Mouse (Mus musculus): ENCODE data around the gene F11. TPM values are rescaled to one million over a fixed set of nuclear protein-coding genes. Genes with fewer than 3 reads are reported as not detected.

The F11 gene
- not detected in 2 replicates for polyA plus RNA-seq (2015; fragmentation: Nextera tagmentation; extraction: Ambion mirVana)

DNA sequence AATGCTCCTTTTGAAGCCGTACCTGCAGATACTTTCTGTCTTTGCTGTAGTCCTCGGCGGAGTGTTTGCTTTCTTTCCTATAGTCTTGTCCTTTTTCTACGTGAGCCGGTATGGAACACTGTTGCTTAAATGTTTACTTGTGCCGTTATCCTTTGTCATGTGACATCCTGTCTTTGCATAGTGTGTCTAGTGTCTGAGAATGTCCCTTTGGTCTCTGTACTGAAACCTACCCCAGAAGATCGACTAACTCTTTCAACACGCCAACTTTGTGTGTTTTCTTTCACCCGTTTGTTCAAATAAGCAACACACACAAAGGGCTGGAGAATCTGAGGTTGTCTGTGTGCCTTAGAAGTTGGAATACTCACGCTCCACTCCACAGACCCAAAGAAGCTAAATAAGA, at the start of gene F11:
TSS of gene F11 (minus strand) at position 112 of the 400 bp plus-strand sequence.

GRCm38 (mm10) chr8:45308366-45308765, 46.5 kb upstream of the F11 start, which contains the start of gene Gm45753:
Gene Gm45753, minus strand, starts transcription at chr8:45308466.

DNA sequence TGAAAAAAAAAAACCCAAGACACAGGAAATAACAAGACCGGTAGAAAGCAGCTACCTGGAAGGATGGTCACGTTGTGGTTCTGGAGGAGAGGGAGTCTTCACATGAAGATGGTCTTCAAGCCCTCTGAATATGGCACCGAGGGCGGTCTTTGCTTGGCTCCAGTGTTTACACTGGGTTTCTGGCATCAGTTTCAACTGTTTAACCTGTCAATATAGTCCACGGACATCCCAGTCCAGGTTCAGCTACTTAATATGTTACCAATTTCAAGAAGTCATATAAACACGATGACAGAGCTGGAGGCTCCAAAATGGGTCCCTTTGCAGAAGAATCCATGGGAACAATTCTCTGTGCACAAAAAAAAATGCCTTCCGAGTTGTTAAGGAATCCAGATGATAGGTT, 32.9 kb upstream of the F11 start, which contains the start of gene Klkb1:
TSS of gene Klkb1 (minus strand) at position 173 of the 400 bp plus-strand sequence.

Other genes starting within 250 kb of the F11 start
- gene Mtnr1a, start 192.9 kb downstream of the F11 start, polyA plus RNA-seq (2015; fragmentation: Nextera tagmentation; extraction: Ambion mirVana): not detected in 2 replicates
- gene Klkb1, start 32.8 kb upstream of the F11 start, polyA plus RNA-seq (2015; fragmentation: Nextera tagmentation; extraction: Ambion mirVana): not detected in 2 replicates
- not detected in 2 replicates for gene Gm45753, start 46.4 kb upstream of the F11 start, polyA plus RNA-seq (2015; fragmentation: Nextera tagmentation; extraction: Ambion mirVana)
- gene Cyp4v3, start 71.2 kb upstream of the F11 start, polyA plus RNA-seq (2015; fragmentation: Nextera tagmentation; extraction: Ambion mirVana): 1.0 and 1.5 TPM in 2 replicates
- 2.2 and 2.4 TPM in 2 replicates for gene Fam149a, start 120.3 kb upstream of the F11 start, polyA plus RNA-seq (2015; fragmentation: Nextera tagmentation; extraction: Ambion mirVana)
- gene Tlr3, start 149.0 kb upstream of the F11 start, polyA plus RNA-seq (2015; fragmentation: Nextera tagmentation; extraction: Ambion mirVana): 1.7 and 1.9 TPM in 2 replicates
- gene Sorbs2, start 245.8 kb upstream of the F11 start, polyA plus RNA-seq (2015; fragmentation: Nextera tagmentation; extraction: Ambion mirVana): 34.5 and 42.8 TPM in 2 replicates